Mouse (Mus musculus): Measurements from ENCODE around the gene Fut1.

Fut1 gene

DNA sequence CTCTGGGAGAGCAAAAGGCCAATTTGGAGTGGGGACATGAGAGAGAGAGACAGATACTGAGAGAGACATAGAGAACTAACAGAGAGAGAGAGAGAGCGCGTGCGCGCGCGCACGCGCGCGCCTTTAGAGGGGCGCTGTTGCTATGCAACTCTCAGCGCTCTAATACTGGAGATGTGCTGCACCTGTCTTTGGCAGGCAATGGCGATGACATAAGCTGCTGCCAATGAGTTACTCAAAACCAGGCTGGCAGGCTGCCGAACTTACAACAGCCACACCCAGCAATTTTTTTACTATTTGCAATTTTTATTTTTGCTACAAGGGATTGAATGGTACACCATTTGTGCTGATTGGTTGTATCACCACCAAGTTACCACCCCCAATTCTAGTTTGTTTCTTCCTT lies 50.7 kb downstream of the Fut1 start:
- DNase-seq (ENCODE audit: low read depth, low spot score): no peak

- no peak for DNase-seq (ENCODE audit: low read depth, low spot score)
These were observed 51.8 kb downstream of the Fut1 start for GRCm38 (mm10) chr7:45668921-45669320.

Measured in telencephalon, adult 2 months (tissue).